Mouse (Mus musculus) splenic B cell, adult 2 months (primary cell): ENCODE data around the gene Gps1.
"Not testable (repeated sequence)": the region's sequence is repeated elsewhere in the genome, so short reads cannot be mapped to it uniquely, and the experiment has no call there.

Experiments used
- DNase-seq: peaks from one replicate; pipeline ENCODE4 v3.0.0-alpha.2; 2011; ENCODE audit warnings: low read depth, low spot score
- H3K27me3 ChIP-seq: 2 replicates; pipeline ENCODE4 v1.6.1; 2012; ENCODE audit warnings: mild to moderate bottlenecking, low read length, moderate library complexity, mixed read lengths; ENCODE audit not compliant: control insufficient read depth, poor library complexity, insufficient read depth, severe bottlenecking
- H3K36me3 ChIP-seq: 2 replicates; pipeline ENCODE4 v1.6.1; 2012; ENCODE audit warnings: mild to moderate bottlenecking, low read length, moderate library complexity, mixed read lengths; ENCODE audit not compliant: control insufficient read depth, poor library complexity, insufficient read depth, severe bottlenecking

The Gps1 gene

DNA sequence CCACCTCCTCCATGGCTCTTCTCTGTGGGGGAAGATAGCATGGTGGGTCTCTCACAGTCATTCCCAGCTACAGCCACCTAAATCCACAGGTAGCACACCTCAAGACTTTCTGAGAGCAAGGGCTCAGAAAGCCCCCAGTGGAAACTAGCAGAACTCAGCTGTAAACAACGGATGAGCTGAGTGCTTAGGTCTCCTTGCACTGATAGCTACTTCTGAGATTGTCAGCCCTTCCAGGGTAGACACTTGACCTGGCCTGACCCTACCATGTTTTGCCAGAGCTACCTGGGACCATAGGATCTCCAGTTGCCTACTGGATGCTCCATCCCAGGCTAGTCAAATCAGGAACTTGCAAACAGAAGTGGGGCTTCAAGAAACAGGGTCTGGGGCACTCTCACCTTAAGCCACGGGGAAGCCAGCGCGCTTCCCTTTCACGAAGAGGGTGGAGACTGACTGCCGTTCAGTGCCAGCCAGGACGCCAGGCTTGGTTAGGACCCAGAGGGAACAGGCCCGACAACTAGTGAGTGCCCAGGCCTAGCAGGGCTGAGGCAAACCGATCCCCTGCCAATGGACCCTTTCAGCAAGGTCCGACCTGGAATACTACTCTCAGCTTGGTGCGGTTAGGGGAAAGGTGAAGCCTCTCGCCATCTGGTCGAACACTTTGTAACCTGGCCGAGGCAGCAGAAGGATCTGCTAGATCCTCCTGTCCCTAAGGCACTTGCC, 38.9 kb downstream of the Gps1 start:
- DNase-seq, result peak; percentile 45
- peaks cover 12% of the 10 kb centered on the region for H3K36me3 ChIP-seq
- no peaks in the 10 kb centered on the region for H3K27me3 ChIP-seq

DNA sequence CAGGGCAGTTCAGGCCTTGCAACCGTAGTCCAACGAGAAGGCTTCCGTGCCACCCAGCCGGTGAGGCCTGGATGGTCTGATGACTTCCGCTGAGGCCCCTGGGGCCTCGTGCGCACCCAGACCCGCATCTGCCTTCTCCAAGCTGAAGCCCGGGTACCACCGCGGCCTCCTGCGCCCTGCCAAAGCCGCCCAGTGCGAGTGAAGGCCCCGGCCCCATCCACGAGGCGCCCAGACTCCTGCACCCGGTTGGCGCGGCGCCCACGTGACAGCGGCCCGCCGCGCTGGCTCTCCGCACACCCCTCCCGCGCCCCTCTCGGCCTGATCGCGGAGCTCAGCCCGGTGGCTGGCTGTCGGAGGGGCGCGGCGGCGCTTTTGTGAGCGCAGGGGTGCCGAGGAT, 39.5 kb downstream of the Gps1 start:
- Histone ChIP-seq H3K27me3 (no peaks in the 10 kb centered on the region), H3K36me3 (peaks cover 12% of the 10 kb centered on the region)
- DNase-seq, result no peak

DNA sequence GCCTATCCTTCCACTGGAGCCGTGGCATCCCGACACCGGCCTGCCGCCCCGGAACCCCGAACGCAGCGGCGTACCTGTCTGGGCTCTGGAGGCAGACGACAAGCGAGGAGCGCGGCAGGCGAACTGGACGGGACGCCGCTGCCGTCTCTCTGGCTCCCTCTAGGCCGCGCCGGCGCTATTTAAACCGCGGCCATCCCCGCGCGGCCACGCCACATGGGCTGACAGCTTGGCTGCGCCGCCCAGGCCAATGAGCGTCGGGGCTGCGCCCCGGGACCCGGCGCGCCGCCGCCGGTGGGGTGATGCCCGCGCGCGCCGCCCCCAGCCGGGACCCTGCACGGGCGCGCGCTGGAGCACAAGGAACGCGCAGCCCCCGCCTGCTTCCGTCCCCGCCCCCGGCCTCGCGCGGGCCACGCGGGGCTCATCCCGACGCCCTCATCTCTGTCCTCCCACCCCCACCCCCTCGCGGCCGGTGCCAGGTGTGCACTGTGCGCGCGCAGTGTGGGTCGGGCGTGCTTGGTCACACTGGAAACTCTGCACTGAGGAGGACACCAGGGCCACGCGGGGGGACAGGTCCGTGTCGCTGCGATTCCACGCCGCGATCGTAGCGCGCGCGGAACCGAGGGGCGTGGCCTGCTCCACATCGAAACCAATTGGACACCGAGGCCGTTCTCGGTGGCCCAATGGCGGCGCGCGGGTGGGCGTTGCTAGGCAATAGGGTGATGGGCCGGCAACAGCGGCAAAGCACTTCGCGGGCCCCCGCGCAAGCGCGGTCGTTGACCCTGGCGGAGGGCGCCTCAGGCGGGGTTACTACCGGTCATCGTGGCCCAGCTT, 40.1 kb downstream of the Gps1 start, which contains the start of gene Fasn:
TSS of gene Fasn (minus strand) at position 592 of the 831 bp plus-strand sequence.
- no peaks in the 10 kb centered on the region for H3K27me3 ChIP-seq
- H3K36me3 ChIP-seq, result peaks cover 12% of the 10 kb centered on the region
- peak; percentile 97 for DNase-seq

DNA sequence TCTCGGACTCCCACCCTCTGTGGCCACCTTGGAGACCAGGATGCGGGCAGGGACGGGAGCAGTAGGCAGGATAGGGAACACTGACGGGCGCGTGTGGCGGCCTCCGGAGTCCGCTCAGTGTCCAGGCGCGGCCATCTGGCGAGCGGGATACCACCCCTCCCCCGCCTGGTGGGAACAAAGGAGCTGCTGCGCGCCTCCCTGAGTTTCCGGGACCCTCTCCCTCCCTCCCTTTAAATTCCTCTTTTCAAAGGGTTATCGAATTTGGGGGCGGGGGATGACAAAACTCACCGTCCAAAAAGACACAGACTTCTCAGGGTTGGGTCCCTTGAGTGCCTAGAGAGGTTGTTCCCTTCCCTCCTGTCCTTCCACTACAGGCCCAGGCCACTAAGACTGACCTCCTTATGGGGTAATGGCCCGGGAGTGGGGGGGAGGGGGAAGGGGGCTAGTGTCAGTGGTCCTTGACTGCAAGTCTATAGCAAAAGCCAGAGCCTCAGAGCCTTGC, 40.8 kb downstream of the Gps1 start:
- no peaks in the 10 kb centered on the region for H3K27me3 ChIP-seq
- DNase-seq, result no peak
- H3K36me3 ChIP-seq, result peaks cover 5% of the 10 kb centered on the region

DNA sequence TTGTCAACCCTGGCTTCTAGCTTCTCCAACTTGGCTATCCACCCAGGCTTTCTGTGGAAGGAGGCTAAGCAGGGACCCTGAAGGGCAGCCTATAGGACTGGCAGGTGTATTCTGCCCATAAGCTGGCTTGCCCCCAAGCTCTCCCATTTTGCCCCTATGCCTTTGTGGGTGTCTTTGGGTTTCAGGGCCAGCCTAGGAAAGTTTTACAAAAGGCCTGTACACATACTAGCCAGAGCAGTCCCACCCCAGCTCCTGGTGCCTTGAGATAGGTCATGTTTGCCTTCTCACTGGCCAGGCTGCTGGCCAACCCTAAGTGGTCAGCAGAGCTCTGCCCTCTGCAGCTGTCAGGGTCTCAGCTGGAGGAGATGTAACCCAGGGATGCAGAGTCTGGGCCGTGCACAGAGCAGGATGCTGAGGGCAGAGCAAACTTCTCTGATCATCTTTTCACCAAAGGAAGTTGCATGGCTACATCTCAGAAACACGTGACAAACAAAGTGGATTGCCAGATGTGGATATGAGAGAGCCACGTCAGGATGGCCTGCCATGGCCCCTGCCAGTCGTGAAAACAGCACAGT, 41.3 kb downstream of the Gps1 start:
- no peak for DNase-seq
- H3K27me3 ChIP-seq, result no peaks in the 10 kb centered on the region
- no peaks in the 10 kb centered on the region for H3K36me3 ChIP-seq

DNA sequence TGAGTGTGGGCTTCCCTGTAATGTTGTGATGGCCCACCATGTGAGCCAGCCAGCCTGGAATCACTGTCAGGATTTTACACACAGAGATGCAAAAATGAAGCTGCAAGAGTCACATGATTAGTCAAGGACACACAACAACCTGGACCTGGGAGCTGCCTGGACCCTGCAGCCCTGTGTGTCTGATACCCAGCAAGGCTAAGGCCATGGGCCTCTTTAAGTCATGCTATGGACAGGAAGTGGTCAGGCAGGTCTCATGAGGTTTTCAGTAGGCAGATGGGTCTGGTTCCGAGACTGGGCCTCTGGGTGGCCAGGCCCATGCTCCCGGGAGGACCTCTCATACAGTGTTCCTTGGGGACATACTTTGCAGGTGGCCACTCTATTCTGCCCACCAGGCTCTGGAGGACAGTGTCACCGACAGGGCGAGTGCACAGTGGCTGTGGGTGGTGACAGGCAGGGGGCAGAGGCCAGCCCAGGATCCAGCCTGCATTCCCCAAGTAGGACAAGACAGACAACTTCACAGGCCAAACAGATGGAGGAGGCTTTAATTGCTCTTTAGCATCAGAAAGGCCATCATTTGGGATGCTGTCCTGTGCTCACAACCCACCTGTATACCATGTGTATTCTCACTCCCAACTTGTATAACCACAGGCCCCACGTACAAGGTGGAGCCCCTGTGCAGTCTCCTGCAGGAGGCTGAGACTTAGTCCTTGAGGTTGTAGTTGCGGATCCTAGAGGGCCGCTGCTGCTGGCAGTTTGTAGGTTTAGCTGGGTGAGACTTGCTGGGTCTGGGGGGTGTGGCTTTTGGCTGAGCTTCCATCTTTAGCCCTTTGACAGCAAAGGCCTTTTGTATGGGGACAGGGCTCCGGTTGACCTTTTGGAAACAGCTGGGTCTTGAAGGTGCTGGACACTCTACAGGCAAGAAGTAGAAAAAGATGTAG, 42.2 kb downstream of the Gps1 start:
- no peak for DNase-seq
- Histone ChIP-seq H3K27me3 (no peaks in the 10 kb centered on the region), H3K36me3 (no peaks in the 10 kb centered on the region)

DNA sequence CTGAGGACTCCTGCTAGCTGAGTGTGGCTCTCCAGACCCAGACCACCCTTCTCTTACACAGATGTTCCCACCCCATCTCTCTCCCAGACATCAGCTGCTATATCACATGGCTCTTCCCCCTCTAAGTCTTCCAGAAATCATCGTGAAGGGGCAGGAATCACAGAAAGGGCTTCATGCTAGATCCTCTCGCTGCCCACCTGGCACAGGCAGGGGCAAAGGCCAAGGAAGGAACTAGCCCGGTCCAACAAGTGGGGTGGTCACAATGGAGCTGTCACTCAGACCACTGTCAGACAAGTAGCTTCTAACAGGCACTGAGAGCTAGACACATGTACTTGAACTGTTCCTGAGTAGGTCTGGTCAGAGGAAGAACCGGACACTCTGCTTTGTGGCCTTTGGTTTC, 44.3 kb downstream of the Gps1 start:
- no peak for DNase-seq
- Histone ChIP-seq H3K36me3 (no peaks in the 10 kb centered on the region), H3K27me3 (no peaks in the 10 kb centered on the region)

DNA sequence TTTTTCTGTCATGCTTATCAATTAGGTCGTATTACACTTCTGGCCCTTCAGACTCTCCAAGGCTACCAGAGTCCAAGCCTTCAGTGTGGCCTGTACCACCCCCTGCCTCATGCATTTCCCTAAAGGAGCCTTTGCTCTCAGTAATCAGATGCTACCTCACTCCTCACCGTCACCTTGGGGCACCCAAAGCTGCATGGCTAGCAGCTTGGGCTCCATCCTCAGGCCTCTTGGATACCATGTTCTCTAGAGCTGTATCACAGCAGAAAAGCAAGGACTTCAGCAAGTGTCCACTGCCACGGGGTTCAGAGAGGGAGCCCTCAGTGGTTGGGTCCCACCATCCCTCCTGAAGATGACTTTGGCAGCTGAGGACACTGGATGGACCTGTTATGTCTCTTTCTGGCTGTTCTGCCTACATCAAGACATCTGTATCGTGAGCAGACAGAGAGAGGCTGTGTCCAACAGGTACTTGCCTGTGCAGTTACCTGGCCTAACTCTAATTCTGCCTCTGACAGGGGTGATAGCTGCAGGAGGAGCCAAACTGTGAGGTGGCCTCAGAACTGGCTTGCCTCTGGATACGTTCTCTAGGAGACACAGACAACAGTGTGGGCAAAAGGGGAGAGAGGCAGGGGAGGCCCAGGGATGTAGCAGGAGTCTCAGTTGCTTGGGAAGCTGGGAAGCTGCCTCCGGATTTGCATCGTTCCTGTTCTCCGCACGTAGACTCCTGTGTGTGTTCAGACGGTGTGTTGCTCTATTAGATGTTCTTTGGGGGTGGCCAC, 45.9 kb downstream of the Gps1 start:
- H3K27me3 ChIP-seq, result no peaks in the 10 kb centered on the region

DNA sequence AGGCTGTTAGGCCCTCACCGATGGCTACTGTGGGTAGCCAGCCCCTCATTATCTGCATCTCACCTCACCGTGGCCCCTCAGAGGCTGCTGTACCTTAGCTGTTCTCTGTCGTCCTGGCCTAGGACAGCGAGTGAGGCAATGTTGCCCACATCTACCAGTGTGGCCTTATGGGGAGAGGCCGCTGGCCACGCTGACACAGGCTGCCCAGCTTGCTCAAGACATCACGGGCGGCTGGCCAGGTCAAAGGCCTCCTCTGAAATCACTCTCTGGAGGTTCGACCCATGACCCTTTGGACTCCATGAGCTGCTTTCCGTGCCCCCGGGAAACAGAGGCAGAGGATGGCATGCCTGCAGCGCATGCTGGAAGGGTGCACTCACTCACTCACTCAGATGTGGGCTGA, 46.6 kb downstream of the Gps1 start:
- no peak for DNase-seq
- Histone ChIP-seq H3K36me3 (no peaks in the 10 kb centered on the region), H3K27me3 (no peaks in the 10 kb centered on the region)

More for the DNA sequence above, 45.9 kb downstream of the Gps1 start:
- no peaks in the 10 kb centered on the region for H3K36me3 ChIP-seq
- DNase-seq, result no peak

DNA sequence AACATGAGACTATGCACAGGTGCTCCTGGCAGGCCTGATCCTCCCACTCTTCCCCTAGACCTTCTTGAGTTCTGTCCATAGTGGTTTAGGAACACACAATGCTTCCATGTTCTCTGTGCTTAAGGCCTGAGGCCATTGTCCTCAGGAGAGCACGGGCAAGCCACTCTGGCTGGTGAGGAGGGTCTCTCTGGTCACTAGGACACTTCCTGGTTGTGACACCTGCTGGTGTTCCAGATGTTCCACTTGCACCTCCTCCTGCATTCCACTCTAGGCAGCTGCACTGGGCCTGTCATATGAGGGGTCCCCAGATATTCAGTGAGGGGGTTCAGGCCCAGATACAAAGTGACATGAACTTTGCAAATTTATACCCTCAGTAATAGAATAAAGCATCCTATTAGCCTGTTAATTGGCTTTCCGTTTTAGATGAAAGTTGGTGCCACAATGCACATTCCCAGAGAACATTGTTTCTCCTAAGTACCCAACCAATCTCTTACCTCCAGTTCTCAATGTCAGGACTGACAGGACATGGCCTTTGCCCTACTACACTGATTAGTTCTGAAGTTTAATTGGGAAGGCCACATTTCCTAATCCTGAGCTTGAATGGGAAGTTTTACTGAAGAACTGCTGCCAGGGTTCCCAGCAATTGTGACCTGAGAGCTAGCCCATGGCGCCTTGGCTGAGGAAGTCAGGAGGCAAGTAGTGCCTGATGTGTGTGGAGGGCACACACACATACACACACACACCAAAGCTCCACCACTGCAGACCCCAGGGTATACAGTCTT, 47.8 kb downstream of the Gps1 start:
- H3K36me3 ChIP-seq, result no peaks in the 10 kb centered on the region
- no peak for DNase-seq
- no peaks in the 10 kb centered on the region for H3K27me3 ChIP-seq

DNA sequence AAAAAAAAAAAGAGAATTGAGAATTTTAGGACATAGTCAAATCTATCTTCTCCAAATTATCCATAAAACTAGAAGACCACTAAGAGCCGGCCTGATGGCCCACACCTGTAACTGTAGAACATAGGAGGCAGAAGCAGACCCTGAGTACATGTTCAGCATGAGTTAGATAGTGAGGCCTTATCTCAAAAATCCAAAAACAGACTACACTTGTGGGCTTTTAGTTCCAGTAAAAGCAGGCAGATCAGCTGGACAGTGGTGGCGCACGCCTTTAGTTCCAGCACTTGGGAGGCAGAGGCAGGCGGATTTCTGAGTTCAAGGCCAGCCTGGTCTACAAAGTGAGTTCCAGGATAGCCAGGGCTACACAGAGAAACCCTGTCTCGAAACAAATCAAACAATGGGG, 48.9 kb downstream of the Gps1 start:
- DNase-seq, H3K36me3 ChIP-seq, H3K27me3 ChIP-seq: not testable (repeated sequence)

DNA sequence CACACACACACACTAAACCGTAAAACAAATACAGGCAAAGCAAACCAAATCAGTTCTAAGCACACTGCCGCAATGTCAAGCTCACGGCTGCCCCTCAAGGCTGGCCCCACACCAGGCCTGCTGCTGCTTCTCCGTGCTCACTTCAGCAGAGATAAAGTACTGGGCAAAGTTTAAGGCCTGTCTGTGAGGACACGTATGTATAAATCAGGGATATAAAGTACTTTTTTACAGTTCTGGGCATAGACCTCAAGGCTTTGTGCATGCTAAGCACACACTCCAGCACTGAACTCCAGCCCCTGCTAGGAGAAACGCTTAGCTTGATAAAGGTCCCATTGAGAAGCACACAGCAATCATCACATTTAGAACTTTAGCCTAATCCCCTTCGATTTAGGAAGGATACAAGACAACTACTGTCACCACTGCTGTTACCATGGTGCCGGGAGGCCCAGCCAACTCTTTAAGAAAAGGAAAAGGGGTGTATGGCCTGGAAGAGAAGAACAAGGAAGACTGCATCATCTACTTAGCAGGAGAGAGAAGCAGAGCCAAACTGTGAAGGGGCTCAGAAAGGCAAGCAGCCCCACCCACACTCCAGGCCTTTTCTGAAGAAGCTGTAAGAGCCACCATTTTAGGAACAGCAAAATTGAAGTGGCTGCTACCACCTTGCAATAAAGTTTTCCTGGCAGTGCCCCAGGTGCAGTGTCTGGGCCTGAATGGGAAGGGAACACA, 49.6 kb downstream of the Gps1 start:
- no peaks in the 10 kb centered on the region for H3K27me3 ChIP-seq
- no peak for DNase-seq

More for the DNA sequence above, 49.6 kb downstream of the Gps1 start:
- no peaks in the 10 kb centered on the region for H3K36me3 ChIP-seq
